Mouse (Mus musculus): ENCODE measurements around the gene Irf3. TPM values are rescaled to one million over a fixed set of nuclear protein-coding genes. Genes with fewer than 3 reads are reported as not detected.

Irf3 gene
- polyA plus RNA-seq (2014; fragmentation: Nextera tagmentation; extraction: Ambion mirVana) = 73.9 and 83.5 TPM in 2 replicates

- under 1% methylated on average over 43 of the region's 43 CpGs for WGBS
- Histone ChIP-seq H3K27me3 (ENCODE audit: control insufficient read depth, insufficient read depth, low read length) (no peaks in the 10 kb centered on the region), H3K36me3 (ENCODE audit: control insufficient read depth, insufficient read depth, low read length) (peaks cover 37% of the 10 kb centered on the region), H3K4me1 (ENCODE audit: control insufficient read depth, insufficient read depth, low read length) (0 out of 2 replicates have a peak, but pooled peaks cover 11% of the 10 kb centered on the region), H3K4me2 (ENCODE audit: low read depth, severe bottlenecking) (peak within 1 kb of the TSS; percentile 71), H3K9ac (ENCODE audit: low read length) (peak within 1 kb of the TSS; percentile 75), H3K27ac (replicated peaks; ENCODE audit: low read depth, low read length) (peak within 1 kb of the TSS; percentile 70), H3K9me3 (ENCODE audit: control insufficient read depth, low read length) (no peaks in the 10 kb centered on the region), H3K4me3 (ENCODE audit: low read depth, low read length) (peak within 1 kb of the TSS; percentile 66)
- ATAC-seq (ENCODE audit: insufficient number of reproducible peaks, low FRiP score, low TSS enrichment, low read depth) (peak; percentile 88), DNase-seq (ENCODE audit: low spot score) (peak; percentile 96)
Observed at GRCm38 (mm10) chr7:44997231-44997939, at the start of gene Irf3. Irf3 (plus strand) TSS chr7:44997648.

GRCm38 (mm10) chr7:44949922-44950321 lies 47.5 kb upstream of the Irf3 start:
- Histone ChIP-seq H3K4me2 (ENCODE audit: low read depth, severe bottlenecking) (no peak overlapping the region), H3K4me3 (ENCODE audit: low read depth, low read length) (no peak overlapping the region), H3K9me3 (ENCODE audit: control insufficient read depth, low read length) (no peaks in the 10 kb centered on the region), H3K4me1 (ENCODE audit: control insufficient read depth, insufficient read depth, low read length) (peaks cover 7% of the 10 kb centered on the region; the same call in 1 of the 2 replicates), H3K27me3 (ENCODE audit: control insufficient read depth, insufficient read depth, low read length) (peaks cover 20% of the 10 kb centered on the region), H3K36me3 (ENCODE audit: control insufficient read depth, insufficient read depth, low read length) (no peaks in the 10 kb centered on the region), H3K9ac (ENCODE audit: low read length) (no peak overlapping the region), H3K27ac (replicated peaks; ENCODE audit: low read depth, low read length) (no peak overlapping the region)
- ATAC-seq (ENCODE audit: insufficient number of reproducible peaks, low FRiP score, low TSS enrichment, low read depth) (no peak), DNase-seq (ENCODE audit: low spot score) (no peak)
- 79% methylated on average over 6 of the region's 6 CpGs for WGBS

GRCm38 (mm10) chr7:44951960-44952359 lies 45.5 kb upstream of the Irf3 start:
- H3K4me1 ChIP-seq (ENCODE audit: control insufficient read depth, insufficient read depth, low read length) = peaks cover 7% of the 10 kb centered on the region; the same call in 1 of the 2 replicates
- H3K36me3 ChIP-seq (ENCODE audit: control insufficient read depth, insufficient read depth, low read length) = no peaks in the 10 kb centered on the region
- no peaks in the 10 kb centered on the region for H3K9me3 ChIP-seq (ENCODE audit: control insufficient read depth, low read length)
- peak overlapping the region; percentile 84 for H3K4me2 ChIP-seq (ENCODE audit: low read depth, severe bottlenecking)
- H3K9ac ChIP-seq (ENCODE audit: low read length) = peak overlapping the region; percentile 58
- WGBS = under 1% methylated on average over 10 of the region's 10 CpGs
- H3K27ac ChIP-seq (replicated peaks; ENCODE audit: low read depth, low read length) = no peak overlapping the region
- DNase-seq (ENCODE audit: low spot score) (peak; percentile 73), ATAC-seq (ENCODE audit: insufficient number of reproducible peaks, low FRiP score, low TSS enrichment, low read depth) (0 out of 2 replicates have a peak, but pooled peaks have one; percentile 45)
- H3K27me3 ChIP-seq (ENCODE audit: control insufficient read depth, insufficient read depth, low read length) = peaks cover 20% of the 10 kb centered on the region
- H3K4me3 ChIP-seq (ENCODE audit: low read depth, low read length) = peak overlapping the region; percentile 41

DNA sequence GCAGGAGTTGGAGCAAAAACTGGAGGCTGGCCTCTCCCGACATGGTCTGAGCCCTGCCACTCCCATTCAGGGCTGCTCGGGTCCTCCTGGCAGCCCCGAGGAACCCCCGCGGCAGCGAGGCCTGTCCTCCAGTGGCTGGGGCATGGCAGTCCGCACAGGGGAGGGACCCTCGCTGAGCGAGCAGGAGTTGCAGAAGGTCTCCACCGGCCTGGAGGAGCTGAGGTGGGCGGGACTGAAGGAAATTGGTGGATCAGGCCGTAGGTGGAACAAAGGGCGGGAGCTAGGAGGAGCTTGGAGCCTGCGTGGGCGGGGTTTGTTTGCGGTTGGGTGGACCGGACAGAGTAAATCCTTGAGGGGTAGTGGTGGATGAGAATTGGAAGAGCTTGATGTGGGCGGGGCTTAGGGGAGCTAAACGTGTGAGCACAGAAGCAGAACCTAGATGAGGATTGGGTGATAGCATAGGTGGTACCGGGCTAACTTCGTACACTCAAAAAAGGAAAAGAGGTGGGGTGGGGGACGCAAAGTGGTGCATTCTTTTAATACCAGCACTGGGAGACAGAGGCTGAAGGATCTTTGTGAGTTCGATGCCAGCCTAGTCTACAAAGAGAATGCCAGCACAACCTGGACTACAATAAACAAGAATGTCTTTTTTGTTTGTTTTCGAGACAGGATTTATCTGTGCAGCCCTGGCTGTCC lies 44.7 kb upstream of the Irf3 start:
- no peak overlapping the region for H3K27ac ChIP-seq (replicated peaks; ENCODE audit: low read depth, low read length)
- H3K27me3 ChIP-seq (ENCODE audit: control insufficient read depth, insufficient read depth, low read length) = peaks cover 20% of the 10 kb centered on the region
- WGBS = 7% methylated on average over 24 of the region's 24 CpGs

DNA sequence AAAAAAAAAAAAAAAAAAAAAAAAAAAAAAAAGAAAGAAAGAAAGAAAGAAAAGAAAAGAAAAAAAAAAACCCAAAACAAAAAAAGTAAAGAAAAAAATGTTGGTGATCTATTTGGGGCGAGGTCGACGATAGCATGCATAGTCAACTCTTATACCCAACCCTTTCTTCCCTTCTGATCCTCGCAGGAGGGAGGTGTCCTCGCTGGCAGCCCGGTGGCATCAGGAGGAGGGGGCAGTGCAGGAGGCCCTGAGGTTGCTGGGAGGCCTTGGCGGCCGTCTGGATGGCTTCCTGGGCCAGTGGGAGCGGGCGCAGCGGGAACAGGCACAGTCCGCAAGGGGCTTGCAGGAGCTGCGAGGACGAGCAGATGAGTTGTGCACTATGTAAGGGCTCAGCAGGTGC lies 43.9 kb upstream of the Irf3 start:
- Histone ChIP-seq H3K9ac (ENCODE audit: low read length) (no peak overlapping the region), H3K36me3 (ENCODE audit: control insufficient read depth, insufficient read depth, low read length) (no peaks in the 10 kb centered on the region), H3K4me1 (ENCODE audit: control insufficient read depth, insufficient read depth, low read length) (peaks cover 7% of the 10 kb centered on the region; the same call in 1 of the 2 replicates), H3K4me3 (ENCODE audit: low read depth, low read length) (no peak overlapping the region), H3K9me3 (ENCODE audit: control insufficient read depth, low read length) (no peaks in the 10 kb centered on the region), H3K4me2 (ENCODE audit: low read depth, severe bottlenecking) (no peak overlapping the region), H3K27ac (replicated peaks; ENCODE audit: low read depth, low read length) (no peak overlapping the region), H3K27me3 (ENCODE audit: control insufficient read depth, insufficient read depth, low read length) (peaks cover 20% of the 10 kb centered on the region)
- no peak for DNase-seq (ENCODE audit: low spot score)
- ATAC-seq (ENCODE audit: insufficient number of reproducible peaks, low FRiP score, low TSS enrichment, low read depth) = no peak
- WGBS = 51% methylated on average over 14 of the region's 14 CpGs

More for the DNA sequence above, 44.7 kb upstream of the Irf3 start:
- peak overlapping the region; percentile 84 for H3K4me2 ChIP-seq (ENCODE audit: low read depth, severe bottlenecking)
- ATAC-seq (ENCODE audit: insufficient number of reproducible peaks, low FRiP score, low TSS enrichment, low read depth) (peak; percentile 86), DNase-seq (ENCODE audit: low spot score) (peak; percentile 93)
- H3K9me3 ChIP-seq (ENCODE audit: control insufficient read depth, low read length) = no peaks in the 10 kb centered on the region
- H3K36me3 ChIP-seq (ENCODE audit: control insufficient read depth, insufficient read depth, low read length) = no peaks in the 10 kb centered on the region
- peak overlapping the region; percentile 58 for H3K9ac ChIP-seq (ENCODE audit: low read length)
- H3K4me3 ChIP-seq (ENCODE audit: low read depth, low read length) = peak overlapping the region; percentile 41
- peaks cover 7% of the 10 kb centered on the region; the same call in 1 of the 2 replicates for H3K4me1 ChIP-seq (ENCODE audit: control insufficient read depth, insufficient read depth, low read length)

GRCm38 (mm10) chr7:44954091-44954885 lies 43.2 kb upstream of the Irf3 start:
- Histone ChIP-seq H3K27ac (replicated peaks; ENCODE audit: low read depth, low read length) (no peak overlapping the region), H3K4me1 (ENCODE audit: control insufficient read depth, insufficient read depth, low read length) (peaks cover 7% of the 10 kb centered on the region; the same call in 1 of the 2 replicates), H3K4me3 (ENCODE audit: low read depth, low read length) (no peak overlapping the region), H3K9me3 (ENCODE audit: control insufficient read depth, low read length) (no peaks in the 10 kb centered on the region), H3K9ac (ENCODE audit: low read length) (no peak overlapping the region), H3K4me2 (ENCODE audit: low read depth, severe bottlenecking) (no peak overlapping the region), H3K27me3 (ENCODE audit: control insufficient read depth, insufficient read depth, low read length) (peaks cover 20% of the 10 kb centered on the region), H3K36me3 (ENCODE audit: control insufficient read depth, insufficient read depth, low read length) (no peaks in the 10 kb centered on the region)
- WGBS = 81% methylated on average over 12 of the region's 12 CpGs
- ATAC-seq (ENCODE audit: insufficient number of reproducible peaks, low FRiP score, low TSS enrichment, low read depth) (no peak), DNase-seq (ENCODE audit: low spot score) (no peak)

DNA sequence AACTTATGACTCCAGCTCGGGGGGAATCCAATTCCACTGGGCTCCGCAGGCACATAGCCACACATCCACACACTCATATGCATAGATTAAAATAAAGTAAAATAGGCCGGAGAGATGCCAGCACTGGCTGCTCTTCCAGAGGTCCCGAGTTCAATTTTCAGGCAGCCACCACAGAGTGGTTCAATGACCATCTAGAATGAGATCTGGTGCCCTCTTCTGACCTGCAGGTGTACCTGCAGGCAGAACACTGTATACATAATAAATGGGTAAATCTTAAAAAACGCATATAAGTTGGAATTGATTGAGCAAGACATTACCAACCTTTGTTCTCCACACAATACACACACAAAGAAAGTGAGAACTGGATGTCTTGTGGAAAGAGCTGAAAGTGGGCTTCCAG lies 41.8 kb upstream of the Irf3 start:
- Histone ChIP-seq H3K36me3 (ENCODE audit: control insufficient read depth, insufficient read depth, low read length) (no peaks in the 10 kb centered on the region), H3K4me2 (ENCODE audit: low read depth, severe bottlenecking) (no peak overlapping the region), H3K27me3 (ENCODE audit: control insufficient read depth, insufficient read depth, low read length) (peaks cover 12% of the 10 kb centered on the region; the same call in 1 of the 2 replicates), H3K9ac (ENCODE audit: low read length) (no peak overlapping the region), H3K4me1 (ENCODE audit: control insufficient read depth, insufficient read depth, low read length) (peaks cover 7% of the 10 kb centered on the region; the same call in 1 of the 2 replicates), H3K27ac (replicated peaks; ENCODE audit: low read depth, low read length) (no peak overlapping the region), H3K9me3 (ENCODE audit: control insufficient read depth, low read length) (no peaks in the 10 kb centered on the region), H3K4me3 (ENCODE audit: low read depth, low read length) (no peak overlapping the region)
- 63% methylated on average over 5 of the region's 5 CpGs for WGBS
- DNase-seq (ENCODE audit: low spot score) (no peak), ATAC-seq (ENCODE audit: insufficient number of reproducible peaks, low FRiP score, low TSS enrichment, low read depth) (no peak)

GRCm38 (mm10) chr7:44956266-44956665 lies 41.2 kb upstream of the Irf3 start:
- H3K36me3 ChIP-seq (ENCODE audit: control insufficient read depth, insufficient read depth, low read length) = no peaks in the 10 kb centered on the region; the same call in 1 of the 2 replicates
- no peaks in the 10 kb centered on the region for H3K9me3 ChIP-seq (ENCODE audit: control insufficient read depth, low read length)
- no peak overlapping the region for H3K9ac ChIP-seq (ENCODE audit: low read length)
- WGBS = 52% methylated on average over 6 of the region's 6 CpGs
- H3K27ac ChIP-seq (replicated peaks; ENCODE audit: low read depth, low read length) = no peak overlapping the region
- DNase-seq (ENCODE audit: low spot score) (no peak), ATAC-seq (ENCODE audit: insufficient number of reproducible peaks, low FRiP score, low TSS enrichment, low read depth) (no peak)
- no peak overlapping the region for H3K4me2 ChIP-seq (ENCODE audit: low read depth, severe bottlenecking)
- H3K4me1 ChIP-seq (ENCODE audit: control insufficient read depth, insufficient read depth, low read length) = peaks cover 7% of the 10 kb centered on the region; the same call in 1 of the 2 replicates
- no peak overlapping the region for H3K4me3 ChIP-seq (ENCODE audit: low read depth, low read length)
- H3K27me3 ChIP-seq (ENCODE audit: control insufficient read depth, insufficient read depth, low read length) = peaks cover 7% of the 10 kb centered on the region; the same call in 1 of the 2 replicates

Measured in limb, embryonic 11.5 days (tissue).